Mouse (Mus musculus) Patski (cell line): ENCODE data around the gene Cks1b. TPM values are rescaled to one million over a fixed set of nuclear protein-coding genes. Genes with fewer than 3 reads are reported as not detected.

Experiments
- ATAC-seq: fragments of 100-300 bp; one replicate; pipeline ENCODE4 v1.8.0; 2021
- CTCF ChIA-PET: fragments of 350-600 bp; sonication (Branson Sonifier 250); formaldehyde crosslinking; loops from one replicate; lab custom pipeline; 2022; ENCODE audit warnings: inconsistent platforms; lab: Charles Lee
- POLR2A ChIA-PET: fragments of 350-600 bp; sonication (Branson Sonifier 250); formaldehyde crosslinking; loops from one replicate; lab custom pipeline; 2022; ENCODE audit warnings: antibody characterized with exemption, inconsistent platforms; lab: Charles Lee
- DNase-seq: peaks from one replicate; pipeline ENCODE4 v3.0.0-alpha.2; 2011; ENCODE audit warnings: low read depth, low spot score
- H3K27me3 ChIP-seq: fragments of 371-371 bp; one replicate; pipeline ENCODE4 v1.5.1; 2021
- CTCF ChIP-seq: fragments of 100-300 bp; IDR thresholded peaks from one replicate; pipeline ENCODE4 v1.5.1; 2021
- in situ Hi-C: fragments of 300-500 bp; cut with MboI; formaldehyde crosslinking; loops from 3 replicates; pipeline ENCODE4 v1.11.1; 2018; ENCODE audit warnings: low pct_unique_long_range_greater_than_20kb, mixed read lengths
- polyA plus RNA-seq: library from polyadenylated mRNA; unstranded; gene quantifications from one replicate; pipeline ENCODE4 v1.2.3, GENCODE M21; 2021

Cks1b gene
- polyA plus RNA-seq, 1 experiment from 2014 or later = 162 TPM

- H3K27me3 ChIP-seq = no peaks in the 10 kb centered on the region
- ATAC-seq = no peak
- no peak for TF ChIP-seq CTCF
- ChIA-PET POLR2A (interaction anchor here (0.6 to 8.2 kb wide), 14 partner anchors 14 to 689 kb away, joined by 3 to 56 read pairs (median 4); partner anchors contain the start of genes Efna1 and Flad1), CTCF (interaction anchor here (1.2 to 2.1 kb wide), 9 partner anchors 10 to 94 kb away, joined by 3 to 11 read pairs (median 5); no protein-coding TSS in a partner anchor)
- no peak for DNase-seq
- in situ Hi-C loops = no loop called here
These were observed 26.3 kb downstream of the Cks1b start for GRCm38 (mm10) chr3:89391663-89392511.

- POLR2A ChIA-PET = interaction anchor here (0.5 to 8.2 kb wide), 13 partner anchors 9 to 690 kb away, joined by 3 to 56 read pairs (median 4); partner anchors contain the start of gene Flad1
- CTCF ChIA-PET = interaction anchor here (1.2 to 2.1 kb wide), 7 partner anchors 9 to 51 kb away, joined by 3 to 11 read pairs (median 5); no protein-coding TSS in a partner anchor
- H3K27me3 ChIP-seq = no peaks in the 10 kb centered on the region
- ATAC-seq = no peak
- TF ChIP-seq CTCF = no peak
- no peak for DNase-seq
- in situ Hi-C loops = no loop called here
These were observed 27.2 kb downstream of the Cks1b start for GRCm38 (mm10) chr3:89390699-89391662.

- DNase-seq (no peak), ATAC-seq (no peak)
- no peaks in the 10 kb centered on the region for H3K27me3 ChIP-seq
- TF ChIP-seq CTCF = no peak
- in situ Hi-C loops = no loop called here
- POLR2A ChIA-PET = interaction anchor here (0.8 to 8.2 kb wide), 4 partner anchors 8 to 39 kb away, joined by 3 to 56 read pairs (median 8); no protein-coding TSS in a partner anchor
- CTCF ChIA-PET = interaction anchor here (1.2 to 2.0 kb wide), 2 partner anchors 12 to 50 kb away, joined by 3 to 5 read pairs; no protein-coding TSS in a partner anchor
These were observed 28.1 kb downstream of the Cks1b start for GRCm38 (mm10) chr3:89390111-89390515.

GRCm38 (mm10) chr3:89388901-89389740 is 29.1 kb downstream of the Cks1b start:
- H3K27me3 ChIP-seq = no peaks in the 10 kb centered on the region
- DNase-seq (no peak), ATAC-seq (no peak)
- ChIA-PET CTCF (interaction anchor here (0.7 to 1.5 kb wide), 4 partner anchors 9 to 27 kb away, joined by 3 to 4 read pairs (median 3); partner anchors contain the start of gene Dcst2), POLR2A (interaction anchor here (2.1 to 8.2 kb wide), 2 partner anchors 12 to 32 kb away, joined by 12 to 56 read pairs; no protein-coding TSS in a partner anchor)
- in situ Hi-C loops = no loop called here
- no peak for TF ChIP-seq CTCF

GRCm38 (mm10) chr3:89388134-89388881 is 29.9 kb downstream of the Cks1b start:
- ATAC-seq = no peak
- in situ Hi-C loops = no loop called here
- POLR2A ChIA-PET = interaction anchor here (1.3 kb wide), 1 partner anchor 15 kb away, joined by 6 read pairs; no protein-coding TSS in a partner anchor
- no peaks in the 10 kb centered on the region for H3K27me3 ChIP-seq
- CTCF ChIA-PET = interaction anchor here (0.7 to 1.7 kb wide), 4 partner anchors 8 to 34 kb away, joined by 3 to 9 read pairs (median 4); partner anchors contain the start of gene Dcst2
- no peak for DNase-seq
- no peak for TF ChIP-seq CTCF

GRCm38 (mm10) chr3:89387632-89388031 is 30.6 kb downstream of the Cks1b start:
- POLR2A ChIA-PET = interaction anchor here (1.3 to 1.4 kb wide), 2 partner anchors 10 to 15 kb away, joined by 4 to 6 read pairs; no protein-coding TSS in a partner anchor
- TF ChIP-seq CTCF = no peak

GRCm38 (mm10) chr3:89386438-89387420 is 31.5 kb downstream of the Cks1b start:
- ATAC-seq = no peak
- ChIA-PET POLR2A (interaction anchor here (1.3 to 1.4 kb wide), 2 partner anchors 9 to 14 kb away, joined by 4 to 6 read pairs; no protein-coding TSS in a partner anchor), CTCF (interaction anchor here (1.7 kb wide), 1 partner anchor 33 kb away, joined by 9 read pairs; no protein-coding TSS in a partner anchor)

More at GRCm38 (mm10) chr3:89387632-89388031, 30.6 kb downstream of the Cks1b start:
- in situ Hi-C loops = no loop called here
- H3K27me3 ChIP-seq = no peaks in the 10 kb centered on the region
- ATAC-seq (no peak), DNase-seq (no peak)
- CTCF ChIA-PET = interaction anchor here (1.7 kb wide), 1 partner anchor 33 kb away, joined by 9 read pairs; no protein-coding TSS in a partner anchor

More at GRCm38 (mm10) chr3:89386438-89387420, 31.5 kb downstream of the Cks1b start:
- no peaks in the 10 kb centered on the region for H3K27me3 ChIP-seq
- TF ChIP-seq CTCF = no peak
- no peak for DNase-seq
- in situ Hi-C loops = no loop called here
